Mouse (Mus musculus) cerebellum, adult 11 months (tissue): ENCODE data around the gene Ccdc158.

Experiments used
- DNase-seq: peaks from one replicate; pipeline ENCODE4 v3.0.0; 2022

Gene Ccdc158

DNA sequence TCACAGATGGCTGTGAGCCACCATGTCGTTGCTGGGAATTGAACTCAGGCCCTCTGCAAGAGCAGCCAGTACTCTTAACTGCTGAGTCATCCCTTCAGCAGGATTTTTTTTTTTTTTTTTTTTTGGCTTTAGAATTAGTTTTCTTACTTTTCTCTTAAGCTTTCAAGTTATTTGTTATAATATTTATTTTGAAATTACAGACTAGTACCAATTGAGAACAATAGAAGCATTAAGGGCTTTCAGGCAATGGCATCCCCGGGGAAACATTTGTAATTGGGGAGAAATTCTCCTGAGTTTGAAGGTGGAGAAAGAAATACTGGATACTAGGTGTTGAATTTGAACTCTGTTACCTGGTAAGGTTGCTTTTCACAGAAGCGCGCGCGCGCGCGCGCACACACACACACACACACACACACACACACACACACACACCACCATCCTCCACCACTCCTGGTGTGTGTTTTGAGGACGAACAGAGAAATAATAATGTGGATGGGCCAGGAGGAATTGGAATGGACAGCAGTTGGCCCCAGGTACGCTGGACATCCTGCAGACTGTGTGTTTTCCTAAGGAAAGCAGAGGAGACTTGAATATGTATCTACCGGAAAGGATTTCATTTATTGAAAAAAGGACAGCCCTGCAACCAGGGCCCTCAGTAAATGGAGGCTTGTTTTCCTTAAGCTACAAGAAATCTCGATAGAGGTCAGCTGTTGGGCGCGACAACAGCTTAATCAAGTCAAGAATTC, 9.8 kb upstream of the Ccdc158 start:
- no peak for DNase-seq

DNA sequence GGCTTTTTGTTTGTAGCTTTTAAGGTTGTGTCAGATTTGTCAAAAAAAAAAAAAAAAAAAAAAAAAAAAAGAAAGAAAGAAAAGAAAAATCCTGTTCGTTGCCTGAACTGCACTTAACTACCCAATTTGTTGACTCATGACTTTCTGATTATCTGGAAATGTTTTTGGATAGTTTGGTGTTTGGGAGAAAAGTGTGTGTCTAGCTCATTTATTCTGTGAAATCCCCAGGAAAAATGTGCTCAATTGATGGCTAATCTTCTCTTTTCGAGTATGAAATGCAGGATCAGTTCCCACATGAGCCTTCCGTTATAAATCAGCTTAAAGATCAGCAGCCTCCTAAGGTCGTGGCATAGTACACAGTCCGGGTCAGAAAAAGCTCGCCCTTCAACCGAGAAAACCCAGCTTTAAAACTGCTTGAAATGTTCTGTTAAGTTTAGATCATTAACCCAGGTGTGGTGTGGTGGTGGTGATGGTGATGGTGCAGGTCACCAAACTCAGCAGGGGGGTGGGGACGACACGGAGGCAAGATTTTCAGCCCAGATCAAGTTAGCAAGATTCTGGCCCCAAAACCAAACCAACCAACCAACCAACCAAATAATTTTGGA, 8.9 kb upstream of the Ccdc158 start:
- no peak for DNase-seq

DNA sequence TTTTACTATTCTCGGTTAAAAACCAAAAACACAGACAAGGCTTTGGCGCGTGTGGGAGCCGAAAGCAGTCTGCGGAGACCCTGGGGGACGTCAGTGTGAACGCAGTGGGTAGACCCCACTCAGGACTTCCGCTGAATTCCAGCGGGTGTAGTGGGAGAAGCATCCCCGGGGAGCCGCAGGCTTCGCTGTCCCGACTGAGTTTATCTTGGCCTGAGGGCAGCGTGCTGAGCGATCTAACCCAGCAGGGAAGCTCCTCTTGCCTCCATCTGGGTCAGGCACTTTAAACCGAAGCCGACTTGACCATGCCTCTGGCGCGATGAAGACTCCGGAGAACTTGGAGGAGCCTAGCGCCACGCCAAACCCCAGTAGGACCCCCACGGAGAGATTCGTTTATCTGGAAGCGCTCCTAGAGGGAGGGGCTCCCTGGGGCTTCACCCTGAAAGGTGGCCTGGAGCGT, 8.3 kb upstream of the Ccdc158 start, which contains the start of gene Shroom3:
Shroom3 (plus strand) TSS at position 85 of the 457 bp plus-strand sequence.
- DNase-seq = no peak

DNA sequence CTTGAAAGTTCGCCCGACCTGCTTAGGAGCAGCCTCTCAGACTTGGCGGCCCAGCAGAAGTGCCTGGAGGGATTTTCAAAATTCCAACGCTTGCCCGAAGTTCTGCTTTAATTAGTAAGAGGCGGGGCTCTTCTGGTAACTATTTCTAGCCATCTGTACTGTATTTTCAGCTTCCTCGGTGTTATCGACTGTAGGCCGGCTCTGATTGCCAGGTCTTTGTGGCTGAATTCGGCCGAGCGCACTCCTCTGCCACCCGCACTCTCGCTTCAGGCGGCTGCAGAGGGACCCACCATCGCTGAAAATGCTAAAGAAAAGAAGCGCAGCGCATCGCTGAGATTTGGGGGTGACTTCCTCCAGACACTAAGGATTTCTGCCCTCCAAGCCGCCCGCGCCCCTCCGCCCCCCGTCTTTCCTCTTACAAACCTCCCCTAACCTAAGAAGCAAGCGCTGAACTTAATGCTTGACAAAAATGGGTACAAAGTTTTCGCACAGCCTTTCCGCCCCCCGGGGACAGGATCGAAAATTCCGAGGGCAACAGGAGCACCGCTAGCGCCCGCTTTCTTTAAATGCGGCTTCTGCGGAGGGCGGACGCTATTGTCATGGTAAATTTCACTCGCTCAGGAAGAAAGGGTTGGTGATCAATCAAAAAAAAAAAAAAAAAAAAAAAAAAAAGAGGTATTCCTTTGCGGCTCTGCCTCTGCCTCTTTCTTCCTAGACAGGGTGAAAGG, 7.7 kb upstream of the Ccdc158 start:
- no peak for DNase-seq

DNA sequence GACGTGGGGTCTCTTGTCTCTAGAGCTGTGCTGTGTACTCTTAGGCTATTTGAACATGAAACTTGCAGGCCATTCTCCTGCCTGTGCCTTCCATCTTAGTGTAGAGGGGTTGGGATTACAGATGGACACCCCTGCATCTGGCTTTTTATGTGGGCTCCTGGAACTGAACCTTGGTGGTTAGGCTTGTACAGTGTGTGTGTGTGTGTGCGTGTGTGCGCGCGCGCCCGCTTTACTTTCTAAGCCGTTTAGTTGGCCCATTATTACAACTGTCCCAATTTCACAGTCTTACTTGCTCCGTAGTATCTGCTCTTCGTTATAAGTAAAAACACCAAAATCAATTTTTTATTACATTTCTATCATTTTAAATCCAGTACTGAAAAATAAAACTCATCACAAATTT, 6.8 kb upstream of the Ccdc158 start:
- DNase-seq = no peak

DNA sequence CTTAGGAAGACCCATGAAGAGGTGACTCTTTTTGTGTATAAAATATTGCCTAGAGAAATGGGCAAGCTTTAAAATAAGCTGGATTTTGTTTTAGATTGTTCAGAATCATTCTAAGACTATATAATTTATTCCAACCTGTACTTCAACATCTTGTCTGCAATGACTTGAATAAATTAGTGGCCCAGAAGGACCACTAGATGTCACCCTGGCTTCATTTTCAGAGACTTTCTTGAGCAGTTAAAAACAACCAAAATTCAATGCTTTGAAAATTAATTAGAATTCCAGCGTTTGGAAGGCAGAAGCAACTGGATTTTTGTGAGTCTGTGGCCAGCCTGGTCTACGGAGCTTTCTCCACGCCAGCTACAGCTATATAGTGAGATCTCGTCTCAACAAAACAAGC, 4.4 kb upstream of the Ccdc158 start:
- DNase-seq = no peak

DNA sequence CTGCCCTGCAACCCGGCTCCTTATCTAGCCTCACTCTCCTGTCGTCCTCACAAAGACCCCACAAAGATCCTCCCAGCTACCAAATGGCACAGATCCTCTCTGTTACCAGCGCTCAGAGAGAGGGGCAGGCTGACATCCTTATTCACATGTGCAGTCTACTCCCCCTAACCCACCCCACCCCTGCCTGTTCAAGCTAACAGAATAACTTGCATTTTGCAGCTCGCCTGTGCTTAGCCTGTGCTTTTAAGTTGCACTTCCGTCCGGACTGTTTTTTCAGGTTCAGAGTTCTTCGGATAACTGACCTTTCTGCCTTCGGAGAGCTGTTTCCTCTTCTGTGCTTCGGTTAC, 476 bp upstream of the Ccdc158 start:
- DNase-seq = no peak

DNA sequence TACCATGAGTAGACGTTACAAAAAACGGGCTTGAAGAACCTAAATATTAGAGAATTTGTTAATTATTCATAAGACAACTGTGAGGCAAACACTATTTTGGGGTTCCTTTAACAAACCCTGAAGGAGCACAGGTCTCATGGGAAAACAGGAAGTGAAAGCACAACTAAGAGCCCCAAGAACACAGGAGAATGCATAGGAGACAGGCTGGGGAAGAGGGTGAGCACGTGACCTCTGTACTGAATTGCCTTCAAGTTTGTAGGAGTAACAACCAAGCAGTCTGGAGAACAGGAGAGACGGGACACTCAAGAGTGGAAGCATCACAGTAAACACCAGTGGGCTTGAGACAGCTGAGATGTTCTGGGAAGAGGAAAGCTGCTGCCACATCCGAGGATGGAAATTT, 8.2 kb downstream of the Ccdc158 start:
- no peak for DNase-seq

DNA sequence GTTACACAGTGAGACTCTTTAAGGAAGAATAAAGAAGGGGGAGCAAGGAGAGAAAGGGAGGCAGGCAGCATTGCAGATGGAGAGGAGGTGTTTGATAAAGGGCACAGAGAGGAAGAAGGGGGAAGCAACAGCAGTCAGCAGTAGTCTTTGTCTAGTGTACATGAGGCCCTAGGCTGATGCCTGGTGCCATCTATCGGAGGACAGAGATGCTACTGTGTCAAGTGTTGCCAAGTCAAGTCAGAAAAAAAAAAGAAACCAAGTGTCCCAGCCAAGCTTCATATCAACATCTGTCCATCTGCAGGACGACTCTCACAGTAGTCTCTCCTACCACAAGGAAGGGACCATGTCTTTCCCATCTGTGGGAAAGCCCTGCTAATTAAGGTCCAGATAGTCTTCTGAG, 10.8 kb downstream of the Ccdc158 start:
- no peak for DNase-seq

DNA sequence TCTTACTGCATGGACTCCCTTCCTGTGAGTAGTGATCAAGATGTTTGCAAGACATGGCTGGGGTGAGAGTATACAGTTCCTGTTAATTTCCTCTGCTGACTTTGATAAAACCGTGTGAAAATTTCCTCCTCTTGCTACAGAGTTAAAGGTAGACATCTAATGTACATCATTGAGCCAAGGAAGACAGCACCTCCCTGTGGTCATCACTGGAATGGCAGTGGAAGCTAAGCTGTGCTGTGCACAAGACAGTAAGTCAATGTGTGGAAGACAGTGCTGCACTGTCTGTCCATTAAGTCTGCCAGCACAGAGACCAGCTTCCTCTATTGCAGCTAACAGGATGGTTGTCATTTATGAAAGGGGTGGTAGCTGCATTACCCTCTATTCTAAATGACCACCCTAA, 18.8 kb downstream of the Ccdc158 start:
- peak; percentile 24 for DNase-seq

DNA sequence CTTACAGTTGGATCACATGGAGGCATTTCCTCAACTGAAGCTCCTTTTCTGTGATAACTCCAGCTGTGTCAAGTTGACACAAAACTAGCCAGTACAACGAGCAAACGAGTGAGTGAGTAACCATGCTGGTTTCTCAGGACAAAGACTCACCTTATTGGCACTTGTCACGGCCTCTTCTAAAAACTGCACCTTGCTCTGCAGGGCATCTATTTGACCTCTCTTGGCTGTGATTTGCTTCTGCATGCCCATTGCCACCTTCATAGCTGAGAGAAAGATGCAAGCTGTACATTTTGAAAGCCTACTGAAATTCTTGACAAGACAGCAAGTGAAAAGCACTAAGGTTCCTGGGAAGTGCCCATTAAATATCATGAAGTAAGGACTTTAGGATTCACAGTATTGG, 34.2 kb downstream of the Ccdc158 start:
- DNase-seq = no peak

DNA sequence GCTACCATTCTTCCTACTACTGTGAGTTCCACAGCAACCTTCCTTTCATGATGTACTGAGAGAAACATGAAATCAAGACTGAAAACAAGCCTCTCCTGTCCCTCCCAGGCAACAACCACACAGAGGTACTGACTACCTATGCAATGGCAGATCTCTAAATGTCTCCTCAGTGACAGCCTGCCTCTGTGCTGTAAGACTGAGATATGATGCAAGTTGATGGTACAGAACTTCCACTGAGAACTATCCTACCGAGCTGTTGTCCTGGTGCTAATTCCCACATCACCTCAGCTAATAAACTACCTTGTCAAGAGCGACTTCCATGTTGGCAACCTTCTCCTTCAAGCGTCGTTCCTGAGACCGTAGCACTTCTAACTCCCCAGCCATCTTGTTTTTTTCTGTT, 39.2 kb downstream of the Ccdc158 start:
- DNase-seq = no peak

DNA sequence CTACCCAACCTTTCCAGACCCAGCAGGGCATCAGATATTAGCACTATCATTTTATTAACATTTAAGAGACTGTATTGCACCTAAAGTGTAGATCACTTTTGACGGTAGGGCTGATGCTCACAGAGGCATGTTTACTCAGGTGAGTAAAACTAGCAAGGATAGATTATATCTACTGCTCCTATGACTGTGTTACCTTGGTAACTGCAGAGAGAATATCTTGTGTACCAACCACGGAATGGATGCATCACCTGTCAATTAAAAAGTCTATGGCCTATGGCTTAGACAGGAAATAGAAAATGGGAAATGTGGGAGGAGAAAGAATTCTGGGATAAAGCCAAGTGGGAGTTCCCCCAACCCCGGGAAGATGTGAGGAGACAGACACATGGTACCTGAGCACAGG, 40.2 kb downstream of the Ccdc158 start:
- DNase-seq = no peak

DNA sequence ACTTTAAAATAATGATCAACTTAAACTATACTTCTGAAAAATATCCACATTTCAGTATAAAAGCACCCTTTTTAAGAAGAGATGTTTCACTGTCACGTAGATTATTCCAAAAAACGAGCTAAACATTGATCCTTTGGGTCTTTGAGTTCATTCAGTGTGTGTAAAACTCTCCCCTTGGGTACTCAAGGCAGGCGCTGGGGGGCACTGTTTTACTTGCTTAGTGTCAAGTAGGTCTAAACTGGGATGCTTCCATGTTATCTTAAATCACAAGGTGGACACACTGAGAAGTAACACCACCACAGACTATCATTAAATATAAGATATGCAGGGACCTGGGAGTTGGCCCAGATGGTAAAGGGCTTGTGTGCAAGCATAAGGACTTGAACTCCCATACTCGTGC, 41.5 kb downstream of the Ccdc158 start:
- DNase-seq = no peak

DNA sequence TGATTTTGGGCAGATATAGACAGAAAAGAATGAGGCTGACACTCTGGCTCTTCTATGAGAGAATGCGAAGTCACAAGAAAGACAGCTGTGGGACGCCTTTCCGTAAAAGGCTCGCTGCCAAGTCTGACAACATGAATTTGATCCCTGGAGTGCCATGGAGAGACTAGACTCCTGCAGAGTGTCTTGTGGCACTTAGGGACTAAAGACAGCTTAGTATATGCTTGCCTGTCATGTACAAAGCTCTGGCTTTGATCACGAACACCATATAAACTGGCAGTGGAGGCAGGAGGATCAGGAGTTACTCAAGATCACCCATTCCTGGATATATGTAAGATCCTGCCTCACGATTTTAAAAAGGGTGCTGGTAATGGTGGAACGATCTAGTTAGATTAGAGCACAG, 47.2 kb downstream of the Ccdc158 start:
- DNase-seq = no peak

DNA sequence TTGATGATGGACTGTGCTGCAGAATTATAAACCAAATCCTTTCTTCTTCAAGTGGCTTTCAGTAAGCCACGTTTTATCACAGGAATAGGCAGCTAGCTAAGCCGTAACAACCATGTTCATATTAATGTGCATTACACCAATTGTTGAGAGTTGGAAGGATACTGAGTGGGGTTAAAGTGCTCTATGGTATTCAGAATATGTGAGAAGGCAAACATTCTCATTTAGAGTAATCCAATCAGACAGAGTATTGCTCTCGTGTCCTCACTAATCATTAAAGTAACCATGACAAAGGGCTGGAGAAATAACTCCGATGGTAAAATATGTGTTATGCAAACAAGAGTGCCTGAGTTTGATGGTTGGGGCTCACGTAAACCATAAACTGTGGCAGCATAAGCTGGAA, 53.2 kb downstream of the Ccdc158 start:
- no peak for DNase-seq

DNA sequence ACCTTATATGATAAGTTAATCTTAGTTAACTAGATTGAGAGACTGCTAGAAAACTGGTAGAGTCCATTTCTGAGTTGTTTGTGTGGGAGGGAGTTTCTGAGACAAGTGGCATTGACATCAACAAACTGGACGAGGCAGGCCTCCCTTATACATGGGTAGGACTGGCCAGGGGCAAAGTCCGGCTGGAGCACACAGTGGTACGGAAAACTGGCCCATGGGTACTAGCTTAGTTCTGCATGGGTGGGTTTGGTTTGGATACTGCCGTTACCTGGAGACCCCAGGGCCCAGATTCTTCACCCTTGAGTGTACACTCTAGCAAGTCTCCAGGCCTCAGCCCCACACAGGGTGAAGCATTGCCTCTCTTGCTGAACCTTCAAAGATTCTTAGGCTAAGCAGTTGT, 62.3 kb downstream of the Ccdc158 start:
- DNase-seq = no peak

DNA sequence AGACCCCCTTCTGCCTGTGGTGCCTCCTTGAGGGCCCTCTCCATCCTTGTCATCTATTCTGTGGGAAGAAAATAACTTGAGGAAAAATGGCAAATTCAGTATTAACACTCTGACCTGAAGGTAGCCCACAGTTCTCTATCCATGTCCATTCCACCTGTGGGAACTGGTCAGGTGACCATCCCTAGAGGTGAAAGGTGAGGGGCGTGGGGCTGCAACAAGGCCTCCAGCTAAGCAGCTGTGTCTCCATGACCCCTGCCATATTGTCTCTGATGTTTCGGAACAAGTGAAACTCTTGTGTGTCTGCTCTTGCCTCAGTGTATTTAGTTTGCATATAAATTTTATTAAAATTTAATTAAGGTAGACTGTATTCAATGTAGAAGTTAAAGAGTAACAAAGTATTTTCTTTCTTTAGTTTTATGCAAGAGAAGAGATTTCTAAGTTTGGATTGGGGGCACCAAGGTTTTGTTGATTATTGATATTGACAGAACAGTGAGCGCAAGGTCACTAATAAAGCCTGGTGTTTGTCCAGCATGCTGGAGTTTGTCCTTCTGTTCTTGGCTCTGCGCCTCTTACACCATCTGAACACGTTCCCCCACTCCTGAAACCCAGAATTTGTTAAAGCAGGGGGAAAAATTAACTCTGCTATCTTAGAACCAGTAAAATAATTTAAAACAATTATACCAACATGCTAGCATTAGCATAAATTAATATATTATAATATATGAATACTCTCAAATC, 67.4 kb downstream of the Ccdc158 start:
- DNase-seq = no peak

DNA sequence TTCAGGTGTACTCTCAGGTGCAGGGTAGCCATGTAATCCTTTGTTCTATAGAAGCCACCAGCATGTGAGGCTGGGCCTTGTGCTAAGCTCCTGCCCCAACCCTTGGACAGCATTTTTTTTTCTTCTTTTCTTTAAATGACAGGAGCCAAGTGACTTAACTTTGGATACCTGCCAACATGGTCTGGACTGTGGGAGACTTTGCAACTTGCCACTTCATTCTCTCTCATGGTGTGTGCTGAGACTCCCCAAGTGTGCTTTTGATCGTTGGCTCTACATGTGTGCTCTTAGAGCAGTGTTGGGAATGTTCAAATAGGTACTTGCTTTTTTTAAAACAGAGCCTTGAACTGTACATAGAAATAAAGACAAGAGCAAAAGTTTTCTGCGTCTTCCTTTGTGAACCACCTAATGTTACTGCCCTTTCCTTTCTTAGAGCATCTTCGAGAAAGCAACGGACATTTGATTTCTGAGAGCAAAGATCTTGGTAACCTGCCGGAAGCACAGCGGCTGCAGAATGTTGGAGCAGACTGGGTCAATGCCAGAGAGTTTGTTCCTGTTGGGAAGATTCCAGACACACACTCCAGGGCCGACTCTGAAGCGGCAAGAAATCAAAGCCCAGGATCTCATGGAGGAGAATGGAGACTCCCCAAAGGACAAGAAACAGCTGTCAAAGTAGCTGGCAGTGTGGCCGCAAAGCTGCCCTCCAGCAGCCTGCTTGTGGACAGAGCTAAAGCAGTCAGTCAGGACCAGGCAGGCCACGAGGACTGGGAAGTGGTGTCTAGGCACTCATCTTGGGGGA, 70.4 kb downstream of the Ccdc158 start:
- no peak for DNase-seq

DNA sequence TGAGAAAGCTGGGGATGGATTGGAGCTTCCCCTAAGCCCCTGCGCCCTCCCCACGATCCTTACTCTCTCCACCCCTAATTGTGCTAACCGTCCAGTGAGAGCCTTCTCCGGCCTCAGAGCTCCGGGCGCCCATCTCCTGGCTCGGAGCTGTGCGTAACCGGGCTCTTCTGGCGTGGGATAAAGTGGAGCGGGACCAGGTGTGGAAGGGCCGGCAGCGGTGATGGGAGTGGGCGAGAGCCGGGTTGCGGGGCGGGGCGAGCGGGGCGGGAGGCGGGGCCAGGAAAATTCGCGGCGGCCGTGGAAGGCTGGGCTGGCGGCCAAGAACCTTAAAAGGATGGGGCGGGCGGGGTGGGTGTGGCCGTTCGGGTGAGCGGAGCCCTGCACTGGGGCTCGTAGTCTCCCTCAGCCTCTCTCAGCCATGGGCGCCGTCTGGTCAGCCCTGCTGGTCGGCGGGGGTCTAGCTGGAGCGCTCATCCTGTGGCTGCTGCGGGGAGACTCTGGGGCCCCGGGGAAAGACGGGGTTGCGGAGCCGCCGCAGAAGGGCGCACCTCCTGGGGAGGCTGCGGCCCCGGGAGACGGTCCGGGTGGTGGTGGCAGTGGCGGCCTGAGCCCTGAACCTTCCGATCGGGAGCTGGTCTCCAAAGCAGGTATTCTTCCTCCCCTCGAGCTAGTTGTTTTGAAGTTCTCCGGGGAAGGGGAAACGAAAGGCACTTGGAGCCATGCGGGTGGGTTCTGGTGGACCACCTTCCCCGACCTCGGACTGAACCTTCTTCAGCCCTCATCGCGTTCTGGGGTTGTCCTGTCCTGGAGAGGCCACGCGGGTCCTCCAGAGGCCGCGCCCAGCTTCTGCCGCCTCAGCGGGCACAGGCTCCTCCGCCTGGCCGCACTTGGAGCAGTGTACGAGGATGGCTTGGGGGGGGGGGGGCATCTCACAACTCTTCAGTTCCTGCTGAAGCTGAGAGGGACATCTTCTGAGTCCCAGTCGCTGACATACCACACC, 72.1 kb downstream of the Ccdc158 start, which contains the start of gene Stbd1:
Stbd1 (plus strand) TSS at position 351 of the 1,000 bp plus-strand sequence.
- DNase-seq = no peak

DNA sequence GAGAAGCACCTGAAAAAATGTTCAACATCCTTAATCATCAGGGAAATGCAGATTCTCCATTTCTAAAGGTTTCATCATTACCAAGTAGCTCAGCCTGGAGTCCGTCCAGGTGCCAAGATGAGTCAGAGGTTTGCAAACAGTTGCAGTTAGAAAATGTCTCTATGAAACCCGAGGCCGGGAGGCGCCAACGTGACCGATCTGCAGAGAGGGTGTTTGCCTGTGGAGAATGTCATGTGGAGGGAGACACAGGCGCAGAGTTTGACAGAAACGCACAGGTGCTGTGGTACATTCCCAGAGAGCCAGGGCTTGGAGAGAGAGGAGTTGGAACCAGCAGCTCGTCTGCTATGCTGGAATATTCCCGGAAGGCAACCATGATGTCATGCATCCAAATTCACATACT, 76.0 kb downstream of the Ccdc158 start:
- no peak for DNase-seq
